Mouse (Mus musculus) left cerebral cortex, adult 8-10 months (tissue): Measurements from ENCODE around the gene Olfr1437. TPM values are rescaled to one million over a fixed set of nuclear protein-coding genes. Genes with fewer than 3 reads are reported as not detected.
A peak's percentile ranks its signal among the peaks of the same experiment; 100 is the strongest.
"Not testable (repeated sequence)": the region's sequence is repeated elsewhere in the genome, so short reads cannot be mapped to it uniquely, and the experiment has no call there.

Source experiments
- DNase-seq, 2 experiments: peaks; one replicate each; pipeline ENCODE4 v3.0.0; 2022; ENCODE audit warnings: low spot score in 2 of 2
- total RNA-seq, 4 experiments: library from RNA; stranded (reverse); gene quantifications; 2 replicates each; pipeline ENCODE4 v1.2.4; 2022

Olfr1437 gene
- not detected for total RNA-seq

DNA sequence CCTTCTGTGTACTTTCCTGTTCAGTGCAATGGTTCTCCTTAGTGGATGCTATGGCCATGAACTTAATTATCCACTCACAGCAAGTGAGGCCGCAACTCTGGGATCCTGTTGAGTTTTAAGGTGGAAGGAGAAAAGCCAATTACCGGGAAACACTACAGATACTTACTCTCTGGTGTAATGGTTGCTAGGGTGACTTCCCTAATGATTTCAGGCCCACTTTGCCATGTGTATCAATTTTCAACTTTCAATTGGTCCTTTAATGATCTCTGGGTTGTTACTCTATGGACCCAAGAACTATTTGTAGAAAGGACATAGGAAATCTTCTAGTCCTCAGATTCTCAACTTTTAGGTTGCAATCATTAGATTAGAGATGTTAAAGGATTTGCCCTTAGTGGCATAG is at the start of gene Olfr1437:
TSS of gene Olfr1437 (minus strand) at position 101 of the 400 bp plus-strand sequence.
- no peak for DNase-seq

DNA sequence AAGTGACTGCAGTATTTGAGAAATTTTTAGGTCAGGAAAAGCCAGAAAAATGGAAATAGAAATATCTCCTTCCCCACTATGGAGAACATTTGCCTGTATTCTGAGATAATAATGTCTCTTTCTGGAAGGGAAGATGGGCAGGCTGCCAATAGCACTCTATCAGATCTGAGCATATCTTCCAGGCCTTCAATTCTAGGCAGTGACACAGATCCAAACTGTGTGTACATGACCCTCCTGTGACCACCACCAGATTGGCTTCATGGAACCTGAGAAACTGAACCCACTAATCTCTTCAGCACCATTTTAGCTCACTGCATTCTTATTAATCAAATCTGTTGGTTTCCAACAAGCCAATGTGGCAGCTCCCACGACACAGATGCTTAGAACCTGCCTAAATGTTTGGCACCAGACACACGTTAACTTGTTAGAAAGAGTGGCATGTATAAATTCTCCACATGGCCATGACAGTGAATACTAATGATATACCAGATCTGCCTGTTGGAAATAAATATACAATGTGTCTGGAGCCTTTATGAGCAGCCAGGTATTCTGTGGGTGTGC is 49.6 kb upstream of the Olfr1437 start:
- peak; percentile 3 to 55 for DNase-seq

DNA sequence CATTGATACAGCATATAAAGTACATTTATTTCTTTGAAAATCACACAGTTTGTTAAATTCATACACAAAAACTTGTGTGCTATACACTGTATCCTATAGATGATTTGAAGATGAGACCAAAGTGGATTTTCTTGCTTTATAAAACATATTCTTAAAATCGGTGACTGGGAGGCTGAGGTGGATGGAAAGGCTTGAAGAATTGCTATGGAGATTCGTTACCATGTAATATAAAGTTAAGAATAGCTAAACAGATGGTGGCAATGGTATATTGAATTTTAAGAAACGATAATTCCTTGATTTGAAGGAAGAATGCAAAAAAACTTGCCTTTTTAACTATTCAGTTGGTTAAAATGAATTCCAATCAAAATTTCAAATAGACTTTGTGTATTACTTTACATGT is 48.1 kb upstream of the Olfr1437 start:
- no peak for DNase-seq

DNA sequence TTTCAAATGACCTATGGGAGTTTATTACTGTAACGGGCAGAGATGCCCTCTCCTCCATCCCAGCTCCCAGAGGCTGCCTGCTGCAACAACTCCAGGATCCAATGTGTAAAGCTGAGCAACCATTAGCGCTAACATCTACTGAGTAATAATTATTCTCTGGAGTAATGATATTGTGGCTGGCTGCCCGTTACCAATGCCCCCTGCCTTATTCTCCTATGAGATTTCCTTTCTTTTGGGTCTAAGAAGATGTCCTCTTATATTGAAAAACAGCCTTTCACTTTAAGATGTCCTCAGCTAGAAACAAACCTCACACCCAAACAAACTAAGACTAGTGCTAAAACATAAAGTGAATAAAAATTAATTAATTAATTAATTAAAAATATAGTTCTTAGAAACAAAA is 10.9 kb upstream of the Olfr1437 start, which contains the start of gene Olfr1438-ps1:
TSS of gene Olfr1438-ps1 (minus strand) at position 101 of the 400 bp plus-strand sequence.
- no peak for DNase-seq

DNA sequence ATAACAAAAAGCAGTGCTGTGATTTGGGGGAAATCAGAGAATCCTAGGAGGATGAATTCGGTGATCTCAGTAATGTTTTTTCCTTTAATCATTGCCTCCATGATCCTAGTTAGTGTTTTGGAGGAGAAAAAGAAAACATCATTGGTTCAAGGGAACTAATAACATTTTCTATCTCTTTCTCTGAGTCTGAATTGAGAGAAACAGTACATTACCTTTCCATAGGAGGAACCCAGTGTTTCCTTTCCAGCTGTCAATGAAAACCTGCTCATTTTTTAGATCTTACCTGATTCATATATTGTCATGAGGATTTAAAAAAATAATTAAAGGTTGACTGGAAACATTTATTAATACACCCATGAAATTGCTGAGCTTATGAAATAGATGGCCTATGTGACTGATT is 25.9 kb downstream of the Olfr1437 start, which contains the start of gene Olfr1436:
TSS of gene Olfr1436 (minus strand) at position 101 of the 400 bp plus-strand sequence.
- DNase-seq = not testable (repeated sequence)

DNA sequence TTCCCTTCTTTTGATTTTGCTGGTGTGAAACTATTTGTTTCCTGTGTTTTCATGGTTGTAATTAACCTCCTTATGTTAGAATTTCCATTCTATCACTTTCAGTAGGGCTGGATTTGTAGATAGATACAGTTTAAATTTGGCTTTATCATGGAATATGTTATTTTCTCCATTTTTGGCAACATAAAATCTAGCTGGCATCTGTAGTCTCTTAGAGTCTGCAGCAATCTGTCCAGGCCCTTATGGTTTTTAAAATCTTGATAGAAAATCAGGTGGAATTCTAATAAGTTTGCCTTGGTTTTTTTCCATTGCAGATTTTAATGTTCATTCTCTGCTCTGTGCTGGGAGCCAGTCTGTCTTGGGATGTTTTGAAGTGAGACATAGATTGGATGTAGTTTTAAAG is 31.9 kb downstream of the Olfr1437 start:
- DNase-seq = no peak

DNA sequence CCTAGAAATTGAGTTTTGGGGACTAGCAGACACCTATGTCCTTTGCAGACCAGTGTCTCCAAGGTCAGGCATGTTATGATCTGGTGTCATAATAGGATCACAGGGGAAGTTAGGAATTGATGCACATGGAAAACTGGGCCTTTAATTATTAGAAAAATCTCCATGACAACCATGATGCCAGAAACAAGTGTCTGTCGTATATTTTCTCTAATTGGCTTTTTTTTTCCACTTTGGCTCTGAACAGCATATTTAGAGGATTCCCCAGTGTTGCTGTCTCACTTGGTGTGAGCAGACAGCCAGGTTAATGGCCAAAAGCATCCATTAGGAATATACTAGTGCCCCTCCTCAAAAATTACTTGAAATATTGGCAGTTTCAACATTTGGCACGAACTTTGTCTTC is 45.3 kb downstream of the Olfr1437 start, which contains the start of gene Olfr1434:
TSS of gene Olfr1434 (plus strand) at position 301 of the 400 bp plus-strand sequence.
- no peak for DNase-seq

Other genes starting within 250 kb of the Olfr1437 start
- gene Olfr1425, start 247.4 kb downstream of the Olfr1437 start, total RNA-seq = not detected
- gene Olfr1426, start 233.1 kb downstream of the Olfr1437 start, total RNA-seq = not detected
- gene Olfr1427, start 221.8 kb downstream of the Olfr1437 start, total RNA-seq = not detected
- gene Olfr1428, start 209.2 kb downstream of the Olfr1437 start, total RNA-seq = not detected
- gene Olfr76, start 201.9 kb downstream of the Olfr1437 start, total RNA-seq = not detected
- gene Olfr1555-ps1, start 155.0 kb downstream of the Olfr1437 start, total RNA-seq = not detected
- not detected for gene Olfr1431, start 124.5 kb downstream of the Olfr1437 start, total RNA-seq
- gene Olfr1432, start 92.5 kb downstream of the Olfr1437 start, total RNA-seq = not detected
- gene Olfr262, start 83.4 kb downstream of the Olfr1437 start, total RNA-seq = not detected
- not detected for gene Olfr235, start 64.1 kb downstream of the Olfr1437 start, total RNA-seq
- not detected for gene Olfr1434, start 45.2 kb downstream of the Olfr1437 start, total RNA-seq
- not detected for gene Olfr1436, start 26.0 kb downstream of the Olfr1437 start, total RNA-seq
- not detected for gene Olfr1438-ps1, start 10.8 kb upstream of the Olfr1437 start, total RNA-seq
- not detected for gene Olfr1440, start 62.2 kb upstream of the Olfr1437 start, total RNA-seq
- gene Olfr1441, start 92.3 kb upstream of the Olfr1437 start, total RNA-seq = not detected
- under 1 TPM in 1 of 4 experiments, not detected in 3; 0.09 TPM for gene Pfpl, start 102.8 kb upstream of the Olfr1437 start, total RNA-seq
- 10 to 100 TPM in 2 of 4 experiments, 1 to 10 TPM in 2; 9.2 to 86.4 (median 32.6) TPM for gene Mpeg1, start 135.7 kb upstream of the Olfr1437 start, total RNA-seq
- gene Dtx4, start 176.4 kb upstream of the Olfr1437 start, total RNA-seq = 10 to 100 TPM; 33.0 to 35.3 (median 34.1) TPM
- gene Fam111a, start 220.6 kb upstream of the Olfr1437 start, total RNA-seq = 1 to 10 TPM; 1.3 to 3.1 (median 1.8) TPM